Mouse (Mus musculus) kidney, adult 8-10 months (tissue): Measurements from ENCODE around the gene Vmn2r23.
"Not testable (repeated sequence)": the region's sequence is repeated elsewhere in the genome, so short reads cannot be mapped to it uniquely, and the experiment has no call there.

Source experiments
- DNase-seq, 2 experiments: peaks; one replicate each; pipeline ENCODE4 v3.0.0; 2022

Vmn2r23 gene

GRCm38 (mm10) chr6:123702370-123702769, at the start of gene Vmn2r23:
Gene Vmn2r23 (plus strand): TSS chr6:123702670.
- DNase-seq = no peak

GRCm38 (mm10) chr6:123657040-123657439, 45.4 kb upstream of the Vmn2r23 start:
- peak in 1 of 2 experiments; percentile 5 for DNase-seq

GRCm38 (mm10) chr6:123696639-123697038, 5.8 kb upstream of the Vmn2r23 start:
- DNase-seq = not testable (repeated sequence)

GRCm38 (mm10) chr6:123697213-123697612, 5.3 kb upstream of the Vmn2r23 start:
- DNase-seq = no peak

- DNase-seq = peak; percentile 10 to 13
Measured at GRCm38 (mm10) chr6:123770031-123770430, 67.6 kb downstream of the Vmn2r23 start.

GRCm38 (mm10) chr6:123778579-123778978, 76.1 kb downstream of the Vmn2r23 start, which contains the start of gene Vmn2r24:
Gene Vmn2r24 (plus strand): TSS chr6:123778879.
- DNase-seq = no peak

GRCm38 (mm10) chr6:123784857-123785256, 82.4 kb downstream of the Vmn2r23 start:
- no peak for DNase-seq

GRCm38 (mm10) chr6:123793746-123794145, 91.3 kb downstream of the Vmn2r23 start:
- DNase-seq = no peak
